Mouse (Mus musculus) C2C12 (cell line): ENCODE data around the gene Dolk. TPM values are rescaled to one million over a fixed set of nuclear protein-coding genes. Genes with fewer than 3 reads are reported as not detected.

ENCODE experiments used
- H3K27me3 ChIP-seq: one replicate; pipeline ENCODE4 v1.6.1; 2011; ENCODE audit not compliant: control insufficient read depth, insufficient read depth, insufficient read length
- H3K36me3 ChIP-seq: one replicate; pipeline ENCODE4 v1.6.1; 2011; ENCODE audit not compliant: control insufficient read depth, insufficient read depth
- H3K4me3 ChIP-seq: one replicate; pipeline ENCODE4 v1.5.1; 2011; ENCODE audit warnings: mild to moderate bottlenecking, control low read depth; ENCODE audit not compliant: poor library complexity, insufficient read depth, severe bottlenecking
- H3K79me2 ChIP-seq: one replicate; pipeline ENCODE4 v1.6.1; 2011; ENCODE audit not compliant: control insufficient read depth, insufficient read depth
- H3K79me3 ChIP-seq: one replicate; pipeline ENCODE4 v1.6.1; 2011; ENCODE audit warnings: low read depth, control low read depth
- H3ac ChIP-seq: one replicate; pipeline ENCODE3; 2011; ENCODE audit warnings: low read depth; ENCODE audit not compliant: control insufficient read depth, insufficient read length
- CEBPB ChIP-seq: IDR thresholded peaks from one replicate; pipeline ENCODE4 v1.6.1; 2011; ENCODE audit warnings: low read depth, mild to moderate bottlenecking, control low read depth, moderate library complexity
- CTCF ChIP-seq: IDR thresholded peaks from one replicate; pipeline ENCODE4 v1.5.1; 2011; ENCODE audit not compliant: control insufficient read depth, insufficient read depth, insufficient read length
- FOSL1 ChIP-seq: IDR thresholded peaks from one replicate; pipeline ENCODE4 v1.8.0; 2011; ENCODE audit warnings: mild to moderate bottlenecking, low read length; ENCODE audit not compliant: poor library complexity, insufficient read depth, severe bottlenecking
- MAX ChIP-seq: IDR thresholded peaks from one replicate; pipeline ENCODE4 v1.6.1; 2011; ENCODE audit warnings: mild to moderate bottlenecking, control low read depth
- MYOD1 ChIP-seq: IDR thresholded peaks from one replicate; pipeline ENCODE4 v1.6.1; 2011; ENCODE audit warnings: low read depth; ENCODE audit not compliant: control insufficient read depth, insufficient read length
- MYOG ChIP-seq: IDR thresholded peaks from one replicate; pipeline ENCODE4 v1.6.1; 2011; ENCODE audit not compliant: control insufficient read depth, insufficient read length; ENCODE audit errors: extremely low read depth
- USF1 ChIP-seq: IDR thresholded peaks from one replicate; pipeline ENCODE4 v1.6.1; 2011; ENCODE audit warnings: low read depth, mild to moderate bottlenecking, control low read depth, moderate library complexity
- polyA plus RNA-seq: library from polyadenylated mRNA; unstranded; fragments of >200 nt; fragmentation: generic; extraction: Trizol; gene quantifications from one replicate; pipeline ENCODE4 v1.2.1, GENCODE M21; 2012; ENCODE audit warnings: missing spikeins

Dolk gene
- polyA plus RNA-seq, 1 experiment: 28.3 TPM

DNA sequence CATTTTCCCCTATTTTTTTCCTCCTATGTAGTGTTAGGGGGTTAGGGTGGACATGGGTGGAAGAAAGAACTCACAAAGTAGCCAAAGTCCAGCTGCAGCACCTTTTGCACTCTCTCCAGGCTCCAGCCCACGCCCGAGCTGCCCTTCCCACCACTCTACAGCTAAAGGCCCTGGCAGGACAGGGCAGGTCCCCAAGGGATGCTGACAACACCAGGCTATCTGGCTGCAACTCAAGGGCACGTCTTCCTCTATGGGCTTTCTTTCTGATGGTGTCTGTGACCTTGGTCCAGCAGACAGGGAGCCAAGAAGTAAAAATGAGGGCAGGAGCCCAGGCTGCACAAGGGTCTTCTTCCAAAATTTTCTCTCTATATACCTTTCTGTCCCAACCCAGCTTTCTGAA lies 4.5 kb downstream of the Dolk start:
- Histone ChIP-seq H3K27me3 (no peaks in the 10 kb centered on the region), H3K4me3 (no peak overlapping the region), H3K79me2 (peaks cover 28% of the 10 kb centered on the region), H3K79me3 (peaks cover 11% of the 10 kb centered on the region), H3K36me3 (no peaks in the 10 kb centered on the region), H3ac (no peak overlapping the region)
- TF ChIP-seq CEBPB (no peak), CTCF (no peak), USF1 (no peak), FOSL1 (no peak), MYOD1 (no peak), MAX (no peak), MYOG (no peak)

DNA sequence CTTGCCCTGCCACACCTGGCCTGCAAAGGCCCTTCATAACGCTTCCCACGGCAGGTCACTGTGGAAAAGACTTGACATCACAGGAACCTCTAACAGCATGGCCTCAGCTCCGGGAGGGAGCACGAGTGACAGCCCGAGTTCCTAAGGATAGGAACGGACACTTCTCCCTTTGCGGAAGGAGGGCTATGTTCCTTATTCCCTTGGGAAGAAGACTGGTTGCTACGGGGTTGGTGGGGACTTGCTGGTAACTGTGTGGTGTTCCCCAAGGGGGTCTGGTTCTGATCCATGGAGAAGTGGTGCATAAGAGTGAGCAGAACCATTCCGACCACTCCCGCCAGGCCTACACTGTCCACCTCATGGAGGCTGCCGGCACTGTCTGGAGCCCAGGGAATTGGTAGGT lies 5.4 kb downstream of the Dolk start, which contains the start of gene Gm28038:
TSS of gene Gm28038 (plus strand) at position 301 of the 400 bp plus-strand sequence.
- H3K36me3 ChIP-seq: no peaks in the 10 kb centered on the region
- no peaks in the 10 kb centered on the region for H3K27me3 ChIP-seq
- TF ChIP-seq USF1 (no peak), MYOD1 (no peak), CEBPB (no peak), MAX (no peak), FOSL1 (no peak), CTCF (no peak), MYOG (no peak)
- H3K4me3 ChIP-seq: no peak within 1 kb of the TSS
- H3ac ChIP-seq: no peak within 1 kb of the TSS
- H3K79me3 ChIP-seq: peaks cover 9% of the 10 kb centered on the region
- H3K79me2 ChIP-seq: peaks cover 18% of the 10 kb centered on the region

DNA sequence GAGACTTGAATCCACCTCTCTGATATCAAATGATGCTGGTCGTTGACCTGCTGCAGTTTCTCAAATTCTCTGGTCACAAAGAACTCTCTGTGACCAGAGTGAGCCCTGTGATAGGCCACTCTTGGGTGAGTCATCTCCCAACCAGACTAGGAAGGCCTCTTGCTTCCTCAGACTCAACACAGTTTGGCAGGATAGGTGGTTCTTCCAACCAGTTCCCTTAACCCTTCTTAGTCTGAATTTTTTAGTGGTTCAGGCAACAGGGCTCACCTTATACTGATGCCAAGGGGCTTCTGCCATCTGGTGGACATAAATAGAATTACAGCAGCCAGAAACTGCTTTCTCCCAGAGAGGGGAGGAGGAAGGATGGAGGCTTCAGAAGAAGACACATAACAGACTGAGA lies 16.0 kb downstream of the Dolk start:
- Histone ChIP-seq H3K4me3 (no peak overlapping the region), H3K27me3 (no peaks in the 10 kb centered on the region), H3K79me2 (no peaks in the 10 kb centered on the region), H3K79me3 (no peaks in the 10 kb centered on the region), H3K36me3 (peaks cover 1% of the 10 kb centered on the region), H3ac (no peak overlapping the region)
- TF ChIP-seq FOSL1: no peak
- peak; percentile 29 for TF ChIP-seq CTCF

DNA sequence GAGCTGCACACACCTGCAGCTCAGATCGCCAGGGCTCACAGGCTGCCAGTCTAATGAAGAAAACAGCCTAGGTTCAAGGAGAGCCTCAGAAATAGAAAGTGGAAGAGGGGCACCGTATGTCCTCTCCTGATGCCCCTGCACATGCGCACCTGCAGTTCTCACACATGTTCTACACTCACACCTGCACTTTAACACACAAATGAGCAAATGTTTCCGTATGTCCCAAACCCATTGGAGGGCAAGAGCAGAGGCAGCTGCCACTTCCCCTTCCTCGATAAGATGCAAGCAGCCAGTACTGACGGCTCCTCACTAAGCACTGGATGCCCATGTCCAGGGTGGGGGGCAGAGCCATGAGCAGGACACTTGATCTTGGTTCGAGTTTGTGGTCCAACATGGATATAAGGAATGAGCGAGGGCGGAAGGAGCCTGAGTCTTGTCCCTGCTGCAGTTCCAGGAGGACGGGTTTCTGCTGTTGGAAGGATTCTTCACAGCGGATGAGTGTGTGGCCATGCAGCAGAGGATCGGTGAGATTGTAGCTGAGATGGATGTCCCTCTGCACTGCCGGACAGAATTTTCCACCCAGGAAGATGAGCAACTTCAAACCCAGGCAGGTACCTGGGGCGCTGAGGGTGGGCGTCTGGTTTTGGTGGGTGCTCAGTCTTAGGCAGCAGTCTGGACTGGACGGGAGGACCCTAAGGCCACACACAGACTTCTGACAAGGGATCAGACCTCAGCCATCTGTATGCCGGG lies 16.7 kb downstream of the Dolk start:
- H3K79me3 ChIP-seq: no peaks in the 10 kb centered on the region
- H3K36me3 ChIP-seq: peaks cover 8% of the 10 kb centered on the region
- no peaks in the 10 kb centered on the region for H3K79me2 ChIP-seq
- no peak overlapping the region for H3K4me3 ChIP-seq
- no peak for TF ChIP-seq CEBPB
- TF ChIP-seq MAX: no peak
- no peak for TF ChIP-seq MYOG
- no peak for TF ChIP-seq FOSL1
- no peak for TF ChIP-seq USF1
- TF ChIP-seq MYOD1: no peak
- TF ChIP-seq CTCF: no peak
- H3K27me3 ChIP-seq: no peaks in the 10 kb centered on the region
- no peak overlapping the region for H3ac ChIP-seq

DNA sequence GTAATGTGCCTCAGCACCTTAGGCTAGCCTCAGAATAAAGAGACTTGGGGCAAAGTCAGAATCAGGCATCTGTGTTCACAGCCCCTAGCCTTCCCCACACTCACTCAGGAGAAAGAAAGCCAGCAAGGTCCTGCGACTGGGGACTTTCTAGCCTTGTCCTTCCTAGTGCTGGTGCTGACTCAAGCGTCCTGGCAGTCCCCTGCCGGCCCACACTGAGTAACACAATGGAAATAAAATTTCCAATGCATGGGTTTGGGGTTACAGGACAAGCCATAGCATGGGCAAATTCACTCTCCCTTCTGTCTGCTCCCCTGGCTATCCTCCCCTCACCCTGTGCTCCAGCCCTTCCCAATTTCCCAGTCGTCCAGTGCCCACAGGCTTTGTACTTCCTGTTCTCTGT lies 17.8 kb downstream of the Dolk start:
- TF ChIP-seq MYOG: no peak
- TF ChIP-seq MYOD1: no peak
- no peak for TF ChIP-seq FOSL1
- Histone ChIP-seq H3K79me3 (no peaks in the 10 kb centered on the region), H3K4me3 (no peak overlapping the region), H3K27me3 (no peaks in the 10 kb centered on the region), H3ac (no peak overlapping the region), H3K79me2 (peaks cover 2% of the 10 kb centered on the region), H3K36me3 (peaks cover 19% of the 10 kb centered on the region)

DNA sequence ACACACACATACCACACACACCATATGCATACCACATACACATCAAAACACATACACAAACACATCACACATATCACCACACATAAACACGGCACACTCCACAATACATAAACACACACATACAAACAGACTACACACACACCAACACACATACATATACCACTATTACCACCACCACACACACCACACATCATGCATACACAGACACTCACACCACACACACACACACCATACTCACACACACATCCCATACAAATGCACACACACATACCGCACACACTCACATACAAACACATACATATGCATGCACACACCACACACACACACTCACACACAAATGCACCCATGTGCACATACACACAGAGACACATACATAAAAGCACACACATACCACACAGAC lies 18.7 kb downstream of the Dolk start:
- TF ChIP-seq CTCF (no peak), FOSL1 (no peak), MYOD1 (no peak), MAX (no peak), CEBPB (no peak), USF1 (no peak), MYOG (no peak)
- H3K4me3 ChIP-seq: no peak overlapping the region

More for the DNA sequence above, 18.7 kb downstream of the Dolk start:
- Histone ChIP-seq H3K27me3 (no peaks in the 10 kb centered on the region), H3ac (no peak overlapping the region), H3K79me2 (peaks cover 11% of the 10 kb centered on the region), H3K36me3 (peaks cover 28% of the 10 kb centered on the region), H3K79me3 (no peaks in the 10 kb centered on the region)
